Mouse (Mus musculus) cortical plate, adult 2 months (tissue): ENCODE results near the gene Ryk. TPM values are rescaled to one million over a fixed set of nuclear protein-coding genes. Genes with fewer than 3 reads are reported as not detected.

Experiments
- H3K27ac ChIP-seq: fragments of 200-500 bp; 2 replicates; pipeline ENCODE4 v1.5.1; 2012; ENCODE audit warnings: low read length, control low read depth, inconsistent platforms; ENCODE audit not compliant: insufficient read depth
- H3K4me1 ChIP-seq: fragments of 200-500 bp; 2 replicates; pipeline ENCODE4 v1.6.1; 2011; ENCODE audit warnings: low read length; ENCODE audit not compliant: control insufficient read depth, insufficient read depth
- H3K4me3 ChIP-seq: fragments of 200-500 bp; 2 replicates; pipeline ENCODE4 v1.5.1; 2011; ENCODE audit warnings: mild to moderate bottlenecking, low read length, control low read depth; ENCODE audit not compliant: insufficient read depth
- CTCF ChIP-seq: fragments of 200-500 bp; IDR thresholded peaks from 2 replicates; pipeline ENCODE4 v1.5.1; 2011; ENCODE audit warnings: mild to moderate bottlenecking, control low read depth, low read length; ENCODE audit not compliant: insufficient read depth; ENCODE audit errors: extremely low read depth
- POLR2A ChIP-seq: fragments of 200-500 bp; IDR thresholded peaks from 2 replicates; pipeline ENCODE4 v1.6.1; 2011; ENCODE audit warnings: mild to moderate bottlenecking, low read length, control low read depth; ENCODE audit not compliant: insufficient read depth; ENCODE audit errors: extremely low read depth
- polyA plus RNA-seq: library from polyadenylated mRNA; depleted of rRNA; stranded (reverse); fragments of >200 nt; gene quantifications from 2 replicates; pipeline ENCODE4 v1.2.3, GENCODE M21; 2012

The Ryk gene
- polyA plus RNA-seq, 1 experiment: 30.8 TPM

DNA sequence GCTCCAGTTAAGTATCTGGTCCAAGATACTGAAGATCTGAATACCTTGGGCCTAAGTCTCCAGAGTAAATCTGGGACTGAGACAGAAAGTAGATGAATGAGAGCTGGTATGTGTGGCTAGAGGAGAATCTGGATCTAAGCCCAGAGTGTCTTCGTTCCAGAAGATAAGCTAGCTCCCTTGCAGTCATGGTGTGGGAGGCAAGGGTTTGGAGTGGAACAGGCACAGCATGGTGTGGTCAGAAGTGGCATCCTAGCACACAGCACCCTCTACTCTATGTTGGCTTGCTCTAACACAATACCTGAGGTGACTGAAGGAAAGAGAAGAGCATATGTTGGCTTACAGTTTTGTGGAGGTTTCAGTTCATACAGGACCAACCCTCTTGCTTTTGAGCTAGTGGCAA, 79.9 kb downstream of the Ryk start:
- no peak for TF ChIP-seq POLR2A
- H3K27ac ChIP-seq: no peak overlapping the region

DNA sequence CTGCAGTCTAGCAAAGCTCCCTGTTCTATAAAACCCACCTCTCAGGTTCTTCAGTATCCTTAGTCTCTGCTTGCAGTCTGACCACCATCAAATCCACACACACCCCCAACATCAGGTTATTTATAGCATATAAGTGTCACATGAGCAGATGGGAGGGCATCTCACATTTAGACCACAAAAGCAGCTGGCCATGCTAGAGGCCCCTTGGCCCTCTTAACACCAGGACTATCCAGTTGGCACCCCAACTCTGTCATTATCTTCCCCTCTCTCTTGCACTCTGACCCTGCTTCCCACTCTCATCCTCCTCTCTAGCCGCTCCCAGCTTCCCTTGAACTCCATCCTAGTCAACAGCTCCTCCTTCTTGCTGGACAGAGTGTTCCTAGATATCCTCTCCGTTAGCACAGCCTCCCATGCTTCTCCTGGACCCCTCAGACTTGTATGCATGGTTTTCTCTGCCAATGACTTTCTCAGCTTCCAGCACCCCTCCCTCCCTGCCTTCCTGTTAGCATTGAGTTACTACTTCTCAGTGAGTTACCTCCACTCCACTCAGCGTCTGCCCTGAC, 80.7 kb downstream of the Ryk start:
- Histone ChIP-seq H3K4me3 (no peak overlapping the region), H3K4me1 (no peaks in the 10 kb centered on the region), H3K27ac (no peak overlapping the region)
- no peak for TF ChIP-seq POLR2A
- TF ChIP-seq CTCF: no peak

More for the DNA sequence above, 79.9 kb downstream of the Ryk start:
- H3K4me1 ChIP-seq: no peaks in the 10 kb centered on the region
- no peak overlapping the region for H3K4me3 ChIP-seq

DNA sequence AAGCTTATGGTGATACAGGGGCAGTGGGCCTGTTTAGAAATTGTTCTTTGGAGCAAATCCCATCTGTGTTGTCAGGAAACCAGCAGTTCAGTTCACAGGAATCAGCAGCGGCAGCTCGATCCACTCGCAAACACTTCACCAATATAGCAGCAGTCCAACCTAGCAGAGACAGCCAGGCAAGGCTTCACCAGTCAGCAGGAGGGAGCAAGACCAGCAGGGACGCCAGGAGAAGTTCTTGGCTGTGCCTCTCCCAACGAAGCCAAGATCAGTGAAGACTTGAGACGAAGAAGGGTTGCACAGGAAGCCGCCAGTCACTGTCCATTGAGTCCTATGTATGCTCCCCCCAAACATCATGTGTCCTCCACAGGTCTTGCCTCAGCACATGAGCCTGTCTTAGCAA, 81.4 kb downstream of the Ryk start:
- Histone ChIP-seq H3K27ac (no peak overlapping the region), H3K4me1 (no peaks in the 10 kb centered on the region), H3K4me3 (no peak overlapping the region)
- TF ChIP-seq POLR2A: no peak
- TF ChIP-seq CTCF: no peak

DNA sequence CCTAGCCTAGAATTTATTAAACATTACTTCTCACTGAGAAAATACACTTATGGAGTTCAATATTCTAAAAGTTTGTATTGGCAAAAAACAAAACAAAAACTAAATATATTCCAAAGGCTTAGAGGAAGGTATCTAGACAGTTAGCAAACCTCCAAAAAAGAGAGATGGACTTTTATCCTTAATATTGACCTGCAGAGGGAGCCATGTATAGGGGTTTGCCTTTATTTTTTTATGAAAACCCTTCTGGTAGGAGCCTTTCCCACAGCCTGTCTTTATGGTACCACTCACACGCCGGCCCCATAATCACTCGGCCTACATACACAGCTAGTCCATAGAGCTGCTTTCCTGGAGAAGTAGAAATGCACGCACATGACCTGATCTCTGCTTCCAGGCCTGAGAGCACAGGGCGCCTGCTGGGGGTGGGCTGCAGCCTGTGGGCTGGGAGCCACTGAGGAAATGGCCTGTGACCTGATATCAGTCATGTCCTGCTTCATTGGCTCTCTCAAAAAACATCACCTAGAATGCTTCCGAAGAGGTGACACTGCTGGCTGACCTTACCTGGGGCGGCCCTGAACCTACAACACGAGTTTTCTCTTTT, 82.9 kb downstream of the Ryk start:
- TF ChIP-seq POLR2A (no peak), CTCF (no peak)
- no peak overlapping the region for H3K4me3 ChIP-seq
- H3K4me1 ChIP-seq: no peaks in the 10 kb centered on the region
- no peak overlapping the region for H3K27ac ChIP-seq

DNA sequence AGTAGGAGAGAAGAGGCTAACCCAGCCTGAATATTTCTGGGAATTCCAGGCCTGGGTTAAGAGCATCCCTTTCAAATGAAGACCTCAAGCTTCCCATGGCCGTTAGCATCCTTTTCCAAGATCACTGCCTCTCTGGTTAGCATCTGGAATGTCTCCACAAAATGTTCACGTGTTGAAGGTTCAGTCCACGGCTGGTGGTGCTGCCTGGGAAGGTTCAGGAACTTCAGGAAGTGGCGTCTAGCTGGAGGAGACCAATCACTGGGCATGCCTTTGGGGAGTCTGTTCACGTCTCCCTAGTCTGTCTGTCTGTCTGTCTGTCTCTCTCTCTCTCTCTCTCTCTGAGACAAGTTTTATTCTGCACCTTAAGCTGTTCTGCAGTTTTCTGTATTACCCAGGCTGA, 84.8 kb downstream of the Ryk start:
- Histone ChIP-seq H3K27ac (no peak overlapping the region), H3K4me1 (peaks cover 2% of the 10 kb centered on the region), H3K4me3 (no peak overlapping the region)
- TF ChIP-seq POLR2A (no peak), CTCF (no peak)

DNA sequence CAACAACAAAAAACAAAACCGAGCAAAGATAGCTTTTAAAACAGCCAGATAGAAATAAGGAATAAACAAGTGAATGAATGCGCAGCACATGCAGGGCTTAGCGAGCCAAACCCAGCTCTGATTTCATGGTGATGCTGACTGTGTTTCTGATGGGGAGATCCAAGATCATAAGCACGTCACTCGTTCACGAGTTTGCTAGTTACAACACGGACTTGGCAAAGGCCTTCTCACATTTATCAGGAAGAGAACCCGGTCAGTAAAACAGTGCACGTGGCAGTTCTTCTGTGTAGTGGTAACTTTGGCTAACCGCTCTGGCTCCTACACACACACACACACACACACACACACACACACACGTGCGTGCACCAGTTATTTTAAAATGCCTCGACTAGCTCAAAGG, 87.1 kb downstream of the Ryk start:
- Histone ChIP-seq H3K4me3 (no peak overlapping the region), H3K4me1 (peaks cover 2% of the 10 kb centered on the region), H3K27ac (no peak overlapping the region)
- no peak for TF ChIP-seq CTCF
- TF ChIP-seq POLR2A: no peak

DNA sequence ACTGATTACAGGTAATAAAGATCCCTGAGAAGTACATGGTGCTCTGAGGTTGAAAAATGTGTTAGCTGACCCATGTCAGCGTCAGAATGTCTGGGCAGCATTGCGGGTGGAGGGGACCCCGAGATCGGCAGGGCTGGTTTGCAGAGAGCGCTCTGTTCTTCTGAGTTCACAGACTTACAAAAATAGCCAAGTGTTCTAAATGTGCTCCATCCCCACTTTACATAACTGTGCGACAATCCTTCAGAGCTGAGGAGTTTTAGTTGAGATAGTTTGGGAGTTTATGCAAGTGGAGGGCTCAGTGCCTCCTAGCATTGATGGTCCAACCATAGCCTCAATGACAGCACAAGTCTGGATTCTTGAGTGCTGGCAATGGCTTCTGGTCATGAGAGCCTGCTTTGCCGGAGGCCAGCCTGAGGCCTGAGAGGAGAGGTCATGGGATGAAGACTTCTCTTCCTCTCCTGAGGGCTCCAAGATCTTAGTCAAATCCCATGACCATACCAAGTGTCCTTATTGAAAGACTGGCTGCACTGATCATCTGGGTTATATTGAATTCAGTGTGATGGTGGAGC, 88.2 kb downstream of the Ryk start:
- TF ChIP-seq POLR2A (no peak), CTCF (no peak)
- Histone ChIP-seq H3K4me1 (peaks cover 2% of the 10 kb centered on the region), H3K4me3 (no peak overlapping the region), H3K27ac (no peak overlapping the region)

DNA sequence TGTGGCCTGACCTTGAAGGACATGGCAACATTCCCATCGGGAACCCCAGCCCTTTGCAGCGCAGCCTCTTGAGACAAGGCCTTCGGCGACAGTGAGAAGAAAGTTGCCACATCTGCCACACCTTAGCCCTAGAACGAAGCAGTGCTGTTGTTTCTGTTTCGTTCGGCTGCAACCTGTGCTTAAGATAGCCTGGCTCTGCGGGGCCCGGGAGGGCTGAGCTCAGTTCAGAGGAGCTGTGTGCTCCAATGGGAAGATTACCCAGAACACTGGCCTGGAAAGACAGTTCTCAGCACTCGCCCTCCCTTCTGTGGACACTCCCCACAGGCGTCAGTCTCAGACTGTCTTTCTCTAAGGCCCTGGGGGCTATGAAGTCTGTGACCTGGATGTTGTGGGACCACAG, 89.1 kb downstream of the Ryk start:
- Histone ChIP-seq H3K4me1 (peaks cover 2% of the 10 kb centered on the region), H3K4me3 (no peak overlapping the region), H3K27ac (no peak overlapping the region)
- TF ChIP-seq POLR2A (no peak), CTCF (no peak)

DNA sequence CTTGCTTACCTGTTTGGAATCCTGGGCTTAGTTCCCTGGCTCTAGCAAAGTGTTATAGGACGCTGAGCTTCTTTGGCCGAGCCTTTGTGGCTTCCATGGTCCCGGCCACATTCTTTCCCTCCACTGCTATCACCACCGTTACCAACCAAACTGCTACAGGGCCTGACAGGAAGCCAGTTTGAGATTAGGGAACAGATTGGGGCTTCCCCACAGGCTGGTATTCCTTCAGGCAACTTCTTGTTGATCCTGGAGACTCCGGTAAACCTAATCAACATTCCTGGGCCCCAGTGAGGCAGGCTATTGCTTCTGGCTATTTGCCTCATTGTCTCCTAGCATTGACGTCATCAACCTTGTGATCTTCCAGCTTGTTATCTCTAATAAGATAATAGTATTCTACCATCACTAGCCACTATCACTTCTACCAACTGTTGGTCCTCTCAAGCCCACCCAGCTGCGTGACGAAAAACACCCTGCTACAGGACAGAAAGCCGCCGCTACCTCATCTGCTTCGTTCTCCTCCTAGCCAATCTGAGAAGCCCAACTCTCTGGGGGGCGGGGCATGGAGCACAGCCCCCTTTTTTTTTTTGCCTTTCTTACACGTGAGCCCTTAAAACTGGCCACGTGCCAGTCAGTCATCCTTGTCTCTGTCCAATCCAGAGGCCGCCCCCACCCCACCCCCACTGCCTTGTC, 90.1 kb downstream of the Ryk start:
- no peak overlapping the region for H3K27ac ChIP-seq
- H3K4me3 ChIP-seq: no peak overlapping the region
- H3K4me1 ChIP-seq: peaks cover 2% of the 10 kb centered on the region
- TF ChIP-seq CTCF (no peak), POLR2A (no peak)

DNA sequence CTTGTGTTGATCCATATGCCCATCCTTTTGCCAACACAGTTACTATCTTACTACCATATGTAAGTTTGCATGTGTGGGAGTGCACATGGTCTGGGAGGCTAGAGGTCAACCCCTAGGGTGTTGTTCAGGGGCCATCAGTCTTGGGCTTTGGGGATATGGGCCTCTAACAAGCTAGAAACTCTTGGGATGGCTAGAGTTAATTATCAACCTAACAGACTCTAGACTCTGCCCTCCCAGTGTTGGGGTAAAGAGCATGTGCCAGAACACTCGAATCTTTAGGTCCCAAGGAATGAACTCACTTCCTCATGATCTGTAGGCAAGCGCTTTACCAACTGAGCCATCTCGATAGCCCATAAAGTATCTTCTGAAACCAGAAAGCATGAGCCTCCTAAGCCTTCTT, 91.4 kb downstream of the Ryk start:
- Histone ChIP-seq H3K27ac (no peak overlapping the region), H3K4me3 (no peak overlapping the region)

More for the DNA sequence above, 91.4 kb downstream of the Ryk start:
- TF ChIP-seq POLR2A: no peak
- TF ChIP-seq CTCF: no peak
- peaks cover 2% of the 10 kb centered on the region for H3K4me1 ChIP-seq
